Mouse (Mus musculus) CH12.LX (cell line): ENCODE results near the gene Akap8l.

ENCODE experiments used
- CTCF ChIP-seq, 2 experiments: IDR thresholded peaks in 1 of 2; conservative IDR thresholded peaks in 1 of 2; 2 replicates each; pipeline ENCODE4 v1.5.1; 2011 to 2012; ENCODE audit warnings: low read depth in 2 of 2, low read length in 2 of 2, improper control_type of control experiment in 1 of 2, inconsistent platforms in 1 of 2, mild to moderate bottlenecking in 1 of 2, moderate library complexity in 1 of 2
- NRF1 ChIP-seq: IDR thresholded peaks from 2 replicates; pipeline ENCODE4 v1.6.1; 2014; ENCODE audit warnings: low read depth, mild to moderate bottlenecking, inconsistent platforms, low read length, improper control_type of control experiment, moderate library complexity

GRCm38 (mm10) chr17:32365296-32365695 is 14.9 kb upstream of the Akap8l start:
- TF ChIP-seq CTCF (conservative IDR thresholded peaks at IDR 0.05 in 1 of 2, IDR thresholded peaks at IDR 0.05 in 1 of 2; ENCODE audit: low read depth in 2 of 2, low read length in 2 of 2) (no peak), NRF1 (no peak)
